ENCODE assay signal across 8 mouse cellular contexts in genomic region chrX:111894321-111895050, GRCm38 (mm10). TPM values are rescaled to one million over a fixed set of nuclear protein-coding genes. Genes with fewer than 3 reads are reported as not detected.
DNase-seq lines count a peak whose midpoint lies in the region; ATAC-seq and TF ChIP-seq lines count a peak whose summit lies in the region.

No protein-coding gene starts in this region.

- DNase-seq in kidney, adult 2 months, result peak; percentile 0
- no peak for DNase-seq in kidney, postnatal 25 days
- peak; percentile 28 for DNase-seq in embryo, embryonic 10 days (ENCODE audit: low spot score)
- DNase-seq in spleen, postnatal 14 days (ENCODE audit: low spot score in 2 of 2), result no peak
- DNase-seq in lung, adult 2 months, result no peak
- no peak for DNase-seq in c-Kit-positive CD71-positive TER-119-positive erythroid progenitor cells, embryonic 14.5 days (ENCODE audit: low spot score)

- WGBS in kidney, adult 2 months, result 2% methylated on average over 66 of the region's 71 CpGs
- 31% methylated on average over 65 of the region's 71 CpGs for WGBS in hindbrain, embryonic 12.5 days
- WGBS in liver, embryonic 16.5 days (ENCODE audit: insufficient replicate concordance), result 23% methylated on average over 56 of the region's 71 CpGs
- WGBS in lung, adult 2 months, result 37% methylated on average over 71 of the region's 71 CpGs

- peak overlapping the region; percentile 43; the same call in 1 of the 2 replicates for H3K9ac ChIP-seq in hindbrain, embryonic 12.5 days
- no peak overlapping the region for H3K9ac ChIP-seq in liver, embryonic 16.5 days (ENCODE audit: low read depth, low read length)

- peak overlapping the region; percentile 74 for H3K4me2 ChIP-seq in hindbrain, embryonic 12.5 days (replicated peaks)
- H3K4me2 ChIP-seq in liver, embryonic 16.5 days (ENCODE audit: low read depth, low read length), result peak overlapping the region; percentile 32

- no peaks in the 10 kb centered on the region for H3K4me1 ChIP-seq in kidney, adult 2 months (ENCODE audit: control insufficient read depth, insufficient read depth, low read length)
- H3K4me1 ChIP-seq in hindbrain, embryonic 12.5 days, result no peaks in the 10 kb centered on the region
- H3K4me1 ChIP-seq in liver, embryonic 16.5 days (ENCODE audit: control insufficient read depth, low read depth, low read length), result no peaks in the 10 kb centered on the region
- H3K4me1 ChIP-seq in lung, adult 2 months (ENCODE audit: control insufficient read depth, insufficient read depth, low read length), result no peaks in the 10 kb centered on the region

- no peak for TF ChIP-seq POLR2A in kidney, adult 2 months (IDR thresholded peaks at IDR 0.05; ENCODE audit: low read depth, low read length)
- TF ChIP-seq POLR2A in lung, adult 2 months (IDR thresholded peaks at IDR 0.05; ENCODE audit: borderline replicate concordance, extremely low read depth, low read depth, low read length), result no peak

- no peaks in the 10 kb centered on the region for H3K27me3 ChIP-seq in kidney, adult 2 months (replicated peaks; ENCODE audit: control insufficient read depth, insufficient read depth, low read length)
- peaks cover 7% of the 10 kb centered on the region for H3K27me3 ChIP-seq in hindbrain, embryonic 12.5 days
- H3K27me3 ChIP-seq in liver, embryonic 16.5 days (ENCODE audit: control insufficient read depth, insufficient read depth, low read depth, low read length), result peaks cover 12% of the 10 kb centered on the region

- H3K9me3 ChIP-seq in hindbrain, embryonic 12.5 days (replicated peaks), result no peaks in the 10 kb centered on the region
- no peaks in the 10 kb centered on the region for H3K9me3 ChIP-seq in liver, embryonic 16.5 days (replicated peaks; ENCODE audit: control insufficient read depth, low read length)

- no peak overlapping the region for H3K27ac ChIP-seq in kidney, adult 2 months (ENCODE audit: insufficient read depth, low read depth, low read length)
- no peak overlapping the region for H3K27ac ChIP-seq in hindbrain, embryonic 12.5 days
- H3K27ac ChIP-seq in liver, embryonic 16.5 days (ENCODE audit: low read length), result no peak overlapping the region

- H3K36me3 ChIP-seq in kidney, adult 2 months (ENCODE audit: control insufficient read depth, insufficient read depth, low read length), result no peaks in the 10 kb centered on the region
- no peaks in the 10 kb centered on the region for H3K36me3 ChIP-seq in hindbrain, embryonic 12.5 days
- no peaks in the 10 kb centered on the region for H3K36me3 ChIP-seq in liver, embryonic 16.5 days (ENCODE audit: control insufficient read depth, insufficient read depth)

- no peak for TF ChIP-seq CTCF in kidney, adult 2 months (conservative IDR thresholded peaks at IDR 0.05; ENCODE audit: insufficient read depth, insufficient read length, low read depth, low read length)
- no peak for TF ChIP-seq CTCF in lung, adult 2 months (IDR thresholded peaks at IDR 0.05; ENCODE audit: insufficient read depth, low read length)

- ATAC-seq in hindbrain, embryonic 12.5 days (ENCODE audit: low FRiP score), result peak; percentile 78
- 0 out of 2 replicates have a peak, but pooled peaks have one; percentile 27 for ATAC-seq in liver, embryonic 16.5 days (ENCODE audit: low read depth)

- peak overlapping the region; percentile 28; the same call in 1 of the 2 replicates for H3K4me3 ChIP-seq in kidney, adult 2 months (ENCODE audit: insufficient read depth, low read depth, low read length)
- peak overlapping the region; percentile 45 for H3K4me3 ChIP-seq in hindbrain, embryonic 12.5 days
- peak overlapping the region; percentile 29 for H3K4me3 ChIP-seq in liver, embryonic 16.5 days (ENCODE audit: low read depth, low read length)
- no peak overlapping the region for H3K4me3 ChIP-seq in lung, adult 2 months (replicated peaks; ENCODE audit: extremely low read depth, low read depth, low read length)

RNA-seq across cellular contexts. Expression of gene Gm45194, which starts 3.3 kb away (rescaled TPM):
- polyA plus RNA-seq in kidney, adult 2 months (2012; rRNA removed), result not detected in 2 replicates
- polyA plus RNA-seq in hindbrain, embryonic 12.5 days (2016; fragmentation: Nextera tagmentation; extraction: Ambion mirVana), result 0.66 and 1.9 TPM in 2 replicates
- 0.40 and 0.51 TPM in 2 replicates for polyA plus RNA-seq in liver, embryonic 16.5 days (2015; fragmentation: Nextera tagmentation; extraction: Ambion mirVana)
- polyA plus RNA-seq in lung, adult 2 months (2012; rRNA removed), result not detected in 2 replicates

Comparison
In these comparisons a context has a peak if more than half of its experiments do, and no peak if none do; other contexts are left out.
1. DNase-seq: peak in kidney, adult 2 months (single experiment) and embryo, embryonic 10 days (single experiment); none in kidney, postnatal 25 days (0 of 2), spleen, postnatal 14 days (0 of 2), lung, adult 2 months (single experiment) and c-Kit-positive CD71-positive TER-119-positive erythroid progenitor cells, embryonic 14.5 days (single experiment).